Mouse (Mus musculus): ENCODE data around the gene Fubp3. TPM values are rescaled to one million over a fixed set of nuclear protein-coding genes. Genes with fewer than 3 reads are reported as not detected.

Gene Fubp3
- total RNA-seq (2023): 14.8 TPM

DNA sequence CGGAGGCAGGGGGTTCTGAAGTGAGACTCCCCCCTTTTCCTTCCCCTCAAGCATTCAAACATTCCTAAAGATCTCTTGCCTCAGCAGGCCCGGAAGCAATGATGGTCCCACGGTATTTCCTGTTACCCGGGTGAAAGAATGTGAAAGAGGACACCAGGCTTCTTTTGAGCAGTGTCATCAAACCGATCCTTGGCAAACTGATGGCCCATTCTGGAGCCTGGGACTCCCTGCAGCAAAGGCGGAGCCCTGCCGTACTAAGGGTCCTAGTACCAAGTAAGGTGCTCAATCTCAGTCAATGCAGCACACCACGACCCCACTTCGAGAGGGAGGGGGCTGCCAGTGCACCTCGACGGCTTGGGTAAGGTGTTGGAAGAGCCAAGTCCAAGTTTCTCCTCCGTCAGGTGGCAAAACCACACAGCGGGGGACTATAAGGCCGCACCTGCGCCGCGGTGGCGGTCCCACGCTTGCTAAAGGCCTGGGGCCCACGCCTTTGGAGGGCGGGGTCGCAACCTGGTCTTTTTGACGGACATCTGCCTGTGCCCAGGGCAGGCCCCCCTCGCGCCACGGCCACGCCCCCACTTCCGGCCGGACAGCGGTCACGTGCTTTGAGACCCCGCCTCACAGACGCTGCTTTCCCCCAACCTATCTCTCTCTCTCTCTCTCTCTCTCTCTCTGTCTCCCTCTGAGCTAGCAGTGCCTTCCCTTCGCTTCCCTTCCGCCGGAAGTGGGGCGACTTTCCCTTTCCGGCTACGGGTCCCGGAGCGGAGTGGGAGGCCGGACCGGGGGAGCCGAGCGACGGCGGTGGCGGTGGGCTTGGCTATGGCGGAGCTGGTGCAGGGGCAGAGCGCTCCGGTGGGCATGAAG is at the start of gene Fubp3:
Gene Fubp3 (plus strand): TSS at position 601 of the 864 bp plus-strand sequence.

DNA sequence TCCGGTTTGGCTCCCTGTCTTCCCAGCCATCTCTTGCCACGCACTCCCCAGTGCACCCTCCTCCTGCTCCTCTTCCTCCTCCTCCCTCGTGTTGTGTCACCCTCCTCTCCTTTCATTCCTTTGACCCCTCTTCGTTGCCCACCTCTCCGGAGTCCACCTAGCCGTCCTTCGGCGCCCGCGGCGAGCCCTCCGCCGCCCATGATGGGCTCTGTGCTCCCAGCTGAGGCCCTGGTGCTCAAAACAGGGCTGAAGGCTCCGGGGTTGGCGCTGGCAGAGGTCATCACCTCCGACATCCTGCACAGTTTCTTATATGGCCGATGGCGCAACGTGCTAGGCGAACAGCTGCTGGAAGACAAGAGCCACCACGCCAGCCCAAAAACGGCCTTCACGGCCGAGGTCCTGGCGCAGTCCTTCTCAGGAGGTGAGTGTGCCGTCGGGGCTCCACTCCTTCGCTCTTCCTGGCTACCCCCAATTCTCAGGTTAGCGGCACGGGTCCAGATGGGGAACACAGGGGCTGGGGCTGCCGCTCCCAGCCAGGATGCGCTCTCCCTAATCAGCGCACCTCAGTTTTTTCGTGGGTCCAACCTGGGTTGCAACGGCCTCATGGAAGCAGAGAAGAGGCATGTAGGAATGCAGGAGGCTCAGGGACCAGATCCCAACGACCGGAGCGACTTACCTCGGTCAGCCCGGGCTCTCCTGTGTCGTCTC is 67.6 kb downstream of the Fubp3 start, which contains the start of gene Prdm12:
Gene Prdm12 (plus strand): TSS at position 137 of the 708 bp plus-strand sequence.

Other genes starting within 250 kb of the Fubp3 start
- 43.4 TPM for gene Ass1, start 102.4 kb upstream of the Fubp3 start, total RNA-seq (2023)
- not detected for gene Prdm12, start 67.4 kb downstream of the Fubp3 start, total RNA-seq (2023)
- gene Exosc2, start 98.1 kb downstream of the Fubp3 start, total RNA-seq (2023): 63.1 TPM
- 64.6 TPM for gene Abl1, start 115.7 kb downstream of the Fubp3 start, total RNA-seq (2023)
- 0.73 TPM for gene Qrfp, start 237.9 kb downstream of the Fubp3 start, total RNA-seq (2023)

All from CD8-positive naive resting alpha-beta T cell, adult 57 days (primary cell).